Mouse (Mus musculus) small intestine, adult 2 months (tissue): ENCODE measurements around the gene Olfr1025-ps1. TPM values are rescaled to one million over a fixed set of nuclear protein-coding genes. Genes with fewer than 3 reads are reported as not detected.

Experiments used
- H3K27ac ChIP-seq: fragments of 200-500 bp; 2 replicates; pipeline ENCODE4 v1.5.1; 2012; ENCODE audit warnings: low read depth, low read length, control low read depth, inconsistent platforms; ENCODE audit not compliant: insufficient read depth
- H3K27me3 ChIP-seq: fragments of 200-500 bp; 2 replicates; pipeline ENCODE4 v1.6.1; 2012; ENCODE audit warnings: mild to moderate bottlenecking, moderate library complexity, low read length, inconsistent platforms; ENCODE audit not compliant: control insufficient read depth, insufficient read depth
- H3K36me3 ChIP-seq: fragments of 200-500 bp; 2 replicates; pipeline ENCODE4 v1.6.1; 2012; ENCODE audit warnings: mild to moderate bottlenecking, low read length, control low read depth, inconsistent platforms; ENCODE audit not compliant: control insufficient read depth, insufficient read depth
- H3K4me1 ChIP-seq: fragments of 200-500 bp; 2 replicates; pipeline ENCODE4 v1.6.1; 2012; ENCODE audit warnings: low read length, inconsistent platforms, mixed read lengths; ENCODE audit not compliant: control insufficient read depth, insufficient read depth, insufficient read length
- H3K4me3 ChIP-seq: fragments of 200-500 bp; 2 replicates; pipeline ENCODE4 v1.5.1; 2012; ENCODE audit warnings: low read depth, mild to moderate bottlenecking, control low read depth, inconsistent platforms, low read length, moderate library complexity
- CTCF ChIP-seq: fragments of 200-500 bp; IDR thresholded peaks from 2 replicates; pipeline ENCODE4 v1.5.1; 2012; ENCODE audit warnings: low read depth, mild to moderate bottlenecking, control low read depth, inconsistent platforms, low read length, moderate library complexity, mixed read lengths; ENCODE audit not compliant: insufficient replicate concordance, insufficient read length; ENCODE audit errors: extremely low read depth
- POLR2A ChIP-seq: fragments of 200-500 bp; IDR thresholded peaks from 2 replicates; pipeline ENCODE4 v1.6.1; 2012; ENCODE audit warnings: low read depth, mild to moderate bottlenecking, control low read depth, inconsistent platforms, low read length, moderate library complexity
- WGBS: fragments of 180-500 bp; shearing (Covaris S2); methylation state at CpG from one replicate; pipeline ENCODE4 v1.1.7; 2018; 5-methylcytosine and 5-hydroxymethylcytosine counted together
- polyA plus RNA-seq: library from polyadenylated mRNA; depleted of rRNA; stranded (reverse); fragments of >200 nt; gene quantifications from 2 replicates; pipeline ENCODE4 v1.2.3, GENCODE M21; 2012; rRNA removed

Olfr1025-ps1 gene
- not detected in 2 replicates for polyA plus RNA-seq

DNA sequence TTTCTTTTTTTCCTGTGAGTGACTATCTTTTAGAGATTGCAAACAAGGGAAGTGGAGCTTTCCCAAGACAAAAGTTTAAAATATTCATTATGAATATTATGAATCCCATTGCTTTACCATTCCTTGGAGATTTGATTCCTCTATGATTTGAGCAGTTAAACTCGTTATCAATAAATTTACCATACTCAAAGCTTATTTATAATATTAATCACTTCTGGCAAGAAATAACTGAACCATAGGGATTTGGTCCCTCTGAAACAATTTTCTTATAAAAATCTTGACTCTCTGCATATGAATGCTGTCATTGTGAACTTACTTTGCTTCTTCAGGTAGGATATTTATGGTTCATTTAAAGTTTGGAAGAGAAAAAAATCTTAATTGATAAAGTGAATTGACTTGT lies at the start of gene Olfr1025-ps1:
Gene Olfr1025-ps1, plus strand, starts transcription at position 301 of the 400 bp plus-strand sequence.
- WGBS = 43% methylated on average over 1 of the region's 1 CpGs
- no peak within 1 kb of the TSS for H3K4me3 ChIP-seq
- TF ChIP-seq POLR2A (no peak), CTCF (no peak)
- H3K27me3 ChIP-seq = no peaks in the 10 kb centered on the region
- no peak within 1 kb of the TSS for H3K27ac ChIP-seq
- no peaks in the 10 kb centered on the region for H3K4me1 ChIP-seq
- H3K36me3 ChIP-seq = no peaks in the 10 kb centered on the region

GRCm38 (mm10) chr2:85868294-85868693 lies 46.7 kb upstream of the Olfr1025-ps1 start, which contains the start of gene Olfr1022:
Olfr1022 (plus strand) TSS chr2:85868594.
- Histone ChIP-seq H3K36me3 (no peaks in the 10 kb centered on the region), H3K4me1 (no peaks in the 10 kb centered on the region), H3K27ac (no peak within 1 kb of the TSS), H3K27me3 (no peaks in the 10 kb centered on the region), H3K4me3 (no peak within 1 kb of the TSS)
- no peak for TF ChIP-seq CTCF
- no peak for TF ChIP-seq POLR2A
- WGBS = 40% methylated on average over 2 of the region's 2 CpGs

DNA sequence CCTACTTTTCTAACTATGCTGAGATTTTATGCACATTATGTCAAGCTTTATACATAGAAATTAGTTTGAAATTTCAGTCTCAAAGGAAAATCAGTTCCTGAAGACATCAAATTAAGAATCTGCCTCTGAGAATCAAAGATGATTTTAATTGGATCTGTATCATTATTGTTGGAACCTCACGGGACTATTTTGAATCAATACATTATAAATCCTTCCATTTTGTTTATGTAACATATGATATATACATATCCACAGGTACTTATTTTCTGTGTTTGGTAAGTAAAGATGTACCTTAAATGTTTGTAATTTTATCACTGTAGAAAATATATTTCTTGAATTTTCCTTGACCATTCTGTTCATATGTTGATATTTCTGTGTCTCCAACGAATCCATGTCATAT lies 29.7 kb upstream of the Olfr1025-ps1 start, which contains the start of gene Olfr1023:
Gene Olfr1023, plus strand, starts transcription at position 301 of the 400 bp plus-strand sequence.
- no peaks in the 10 kb centered on the region for H3K36me3 ChIP-seq
- no peak within 1 kb of the TSS for H3K27ac ChIP-seq
- H3K4me1 ChIP-seq = no peaks in the 10 kb centered on the region
- TF ChIP-seq CTCF (no peak), POLR2A (no peak)
- H3K27me3 ChIP-seq = no peaks in the 10 kb centered on the region
- WGBS = 48% methylated on average over 2 of the region's 2 CpGs
- H3K4me3 ChIP-seq = no peak within 1 kb of the TSS

DNA sequence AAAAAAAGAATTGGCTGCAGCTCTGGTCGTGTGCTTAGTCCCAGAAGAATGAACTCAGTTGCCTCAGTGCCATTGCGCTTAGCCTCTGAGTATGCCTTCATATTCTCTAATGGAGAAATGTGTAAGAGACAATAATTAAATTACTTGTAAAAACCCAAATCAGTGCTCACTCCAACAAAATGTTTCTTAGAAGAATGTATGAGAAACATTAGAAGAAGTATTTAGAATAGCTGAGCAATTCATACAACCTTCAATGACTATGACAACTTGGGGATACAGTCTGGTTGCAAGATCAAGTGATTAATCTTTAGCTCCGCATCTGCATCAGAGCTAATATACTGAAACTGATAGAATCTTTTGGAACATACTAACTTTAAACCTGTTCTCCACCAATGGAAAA lies 10.0 kb upstream of the Olfr1025-ps1 start, which contains the start of gene Olfr1024:
Gene Olfr1024, minus strand, starts transcription at position 101 of the 400 bp plus-strand sequence.
- H3K27ac ChIP-seq = no peak within 1 kb of the TSS
- H3K4me1 ChIP-seq = no peaks in the 10 kb centered on the region
- no peaks in the 10 kb centered on the region for H3K27me3 ChIP-seq
- TF ChIP-seq POLR2A (no peak), CTCF (no peak)
- WGBS = 84% methylated on average over 3 of the region's 3 CpGs
- no peak within 1 kb of the TSS for H3K4me3 ChIP-seq
- H3K36me3 ChIP-seq = no peaks in the 10 kb centered on the region

DNA sequence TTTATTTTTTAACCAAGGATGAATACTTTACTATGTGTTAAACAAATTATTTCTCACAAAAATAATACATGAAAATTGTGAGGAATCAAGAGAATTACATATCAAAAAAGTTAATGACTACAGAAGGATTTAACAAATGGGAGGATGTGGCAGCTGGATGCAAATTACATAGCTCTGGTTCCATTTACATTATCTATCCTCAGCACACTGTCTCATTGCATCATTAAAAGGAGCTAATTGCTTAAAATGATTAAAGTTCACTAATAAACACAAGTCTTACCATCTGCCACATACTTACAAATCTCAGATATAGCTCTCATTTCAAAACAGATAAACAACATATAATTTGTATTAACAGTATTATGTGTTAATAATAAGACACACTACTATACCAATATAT lies 1.8 kb upstream of the Olfr1025-ps1 start:
- Histone ChIP-seq H3K27me3 (no peaks in the 10 kb centered on the region), H3K4me1 (no peaks in the 10 kb centered on the region), H3K36me3 (no peaks in the 10 kb centered on the region), H3K4me3 (no peak overlapping the region), H3K27ac (no peak overlapping the region)
- TF ChIP-seq CTCF = no peak
- no peak for TF ChIP-seq POLR2A

DNA sequence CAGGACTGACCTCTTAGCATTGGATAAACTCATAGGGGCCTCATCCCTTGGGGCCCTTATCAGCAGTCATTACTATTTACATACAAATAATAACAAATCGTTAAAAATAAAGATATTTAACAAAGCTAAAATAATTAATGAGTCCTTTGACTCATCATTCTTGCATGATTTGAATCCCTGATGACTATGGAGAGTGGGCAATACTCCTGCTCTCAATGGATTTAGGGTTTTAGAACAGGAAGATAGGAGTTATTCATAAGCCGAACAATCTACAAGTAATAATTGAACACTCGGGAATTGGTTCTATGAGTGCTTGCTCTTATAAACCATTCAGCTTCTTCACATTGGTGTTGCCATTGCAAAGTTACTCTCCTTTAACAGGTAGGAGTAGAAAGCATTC lies 6.3 kb downstream of the Olfr1025-ps1 start, which contains the start of gene Olfr1026:
Gene Olfr1026, plus strand, starts transcription at position 301 of the 400 bp plus-strand sequence.
- no peaks in the 10 kb centered on the region for H3K4me1 ChIP-seq
- no peak within 1 kb of the TSS for H3K4me3 ChIP-seq
- WGBS = 85% methylated on average over 3 of the region's 3 CpGs
- no peak for TF ChIP-seq CTCF
- no peak for TF ChIP-seq POLR2A
- H3K36me3 ChIP-seq = no peaks in the 10 kb centered on the region
- H3K27ac ChIP-seq = no peak within 1 kb of the TSS
- H3K27me3 ChIP-seq = no peaks in the 10 kb centered on the region

DNA sequence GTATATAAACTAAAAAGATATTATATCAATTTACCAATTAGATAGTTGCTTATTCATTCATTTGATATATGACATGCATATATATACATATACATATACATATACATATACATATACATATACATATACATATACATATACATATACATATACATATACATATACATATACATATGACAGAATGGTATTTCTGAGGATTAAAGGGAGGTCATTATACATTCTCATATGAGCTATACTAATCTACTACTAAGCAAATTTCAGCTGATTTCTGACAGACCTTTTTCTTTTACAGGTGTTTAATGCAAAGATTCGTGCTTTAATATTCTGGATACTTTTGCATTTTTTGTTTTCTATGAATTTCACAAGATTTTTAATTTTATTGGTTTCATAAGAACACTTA lies 35.1 kb downstream of the Olfr1025-ps1 start, which contains the start of gene Olfr1028:
Gene Olfr1028, plus strand, starts transcription at position 301 of the 400 bp plus-strand sequence.
- H3K27me3 ChIP-seq = no peaks in the 10 kb centered on the region
- 65% methylated on average over 1 of the region's 1 CpGs for WGBS
- no peak within 1 kb of the TSS for H3K4me3 ChIP-seq
- TF ChIP-seq CTCF (no peak), POLR2A (no peak)
- no peak within 1 kb of the TSS for H3K27ac ChIP-seq
- no peaks in the 10 kb centered on the region for H3K36me3 ChIP-seq
- H3K4me1 ChIP-seq = no peaks in the 10 kb centered on the region

Other genes with a start within 250 kb of the Olfr1025-ps1 start
- gene Olfr1006, start 236.4 kb upstream of the Olfr1025-ps1 start, polyA plus RNA-seq = not detected in 2 replicates
- gene Olfr1008, start 225.8 kb upstream of the Olfr1025-ps1 start, polyA plus RNA-seq = not detected in 2 replicates
- gene Olfr1009, start 199.8 kb upstream of the Olfr1025-ps1 start, polyA plus RNA-seq = not detected in 2 replicates
- not detected in 2 replicates for gene Olfr1012, start 152.4 kb upstream of the Olfr1025-ps1 start, polyA plus RNA-seq
- not detected in 2 replicates for gene Olfr1013, start 148.1 kb upstream of the Olfr1025-ps1 start, polyA plus RNA-seq
- gene Olfr1014, start 142.5 kb upstream of the Olfr1025-ps1 start, polyA plus RNA-seq = not detected in 2 replicates
- not detected in 2 replicates for gene Olfr1015, start 133.2 kb upstream of the Olfr1025-ps1 start, polyA plus RNA-seq
- gene Olfr1016, start 112.6 kb upstream of the Olfr1025-ps1 start, polyA plus RNA-seq = not detected in 2 replicates
- gene Olfr1018, start 96.7 kb upstream of the Olfr1025-ps1 start, polyA plus RNA-seq = not detected in 2 replicates
- gene Olfr1019, start 69.7 kb upstream of the Olfr1025-ps1 start, polyA plus RNA-seq = not detected in 2 replicates
- not detected in 2 replicates for gene Olfr1020, start 68.2 kb upstream of the Olfr1025-ps1 start, polyA plus RNA-seq
- not detected in 2 replicates for gene Olfr1022, start 46.6 kb upstream of the Olfr1025-ps1 start, polyA plus RNA-seq
- gene Olfr1023, start 29.6 kb upstream of the Olfr1025-ps1 start, polyA plus RNA-seq = not detected in 2 replicates
- gene Olfr1024, start 10.1 kb upstream of the Olfr1025-ps1 start, polyA plus RNA-seq = not detected in 2 replicates
- gene Olfr1026, start 6.4 kb downstream of the Olfr1025-ps1 start, polyA plus RNA-seq = not detected in 2 replicates
- gene Olfr1028, start 35.2 kb downstream of the Olfr1025-ps1 start, polyA plus RNA-seq = not detected in 2 replicates
- gene Olfr1029, start 58.7 kb downstream of the Olfr1025-ps1 start, polyA plus RNA-seq = not detected in 2 replicates
- gene Olfr1030, start 64.1 kb downstream of the Olfr1025-ps1 start, polyA plus RNA-seq = not detected in 2 replicates
- gene Olfr1031, start 75.1 kb downstream of the Olfr1025-ps1 start, polyA plus RNA-seq = not detected in 2 replicates
- not detected in 2 replicates for gene Olfr1032, start 90.3 kb downstream of the Olfr1025-ps1 start, polyA plus RNA-seq
- 0.06 TPM in 1 of 2 replicates, not detected in the other for gene Olfr1033, start 105.4 kb downstream of the Olfr1025-ps1 start, polyA plus RNA-seq
- gene Olfr1034, start 130.7 kb downstream of the Olfr1025-ps1 start, polyA plus RNA-seq = 0.03 TPM in 1 of 2 replicates, not detected in the other
- gene Olfr1036, start 158.8 kb downstream of the Olfr1025-ps1 start, polyA plus RNA-seq = not detected in 2 replicates
- gene Olfr1037, start 172.2 kb downstream of the Olfr1025-ps1 start, polyA plus RNA-seq = not detected in 2 replicates
- gene Olfr1039, start 220.7 kb downstream of the Olfr1025-ps1 start, polyA plus RNA-seq = not detected in 2 replicates
- gene Olfr1040, start 231.5 kb downstream of the Olfr1025-ps1 start, polyA plus RNA-seq = not detected in 2 replicates
- not detected in 2 replicates for gene Olfr1042, start 246.6 kb downstream of the Olfr1025-ps1 start, polyA plus RNA-seq